Mouse (Mus musculus) limb, embryonic 12.5 days (tissue): ENCODE results near the gene Cldn22. TPM values are rescaled to one million over a fixed set of nuclear protein-coding genes. Genes with fewer than 3 reads are reported as not detected.
"Not testable (repeated sequence)": the region's sequence is repeated elsewhere in the genome, so short reads cannot be mapped to it uniquely, and the experiment has no call there.

ENCODE experiments used
- ATAC-seq: fragments of 200-750 bp; cut with Nextera tagmentation; 2 replicates; pipeline ENCODE4 v1.8.0; 2017; ENCODE audit warnings: low read depth, moderate TSS enrichment; ENCODE audit not compliant: insufficient number of reproducible peaks, insufficient read depth, low FRiP score, low TSS enrichment
- H3K27ac ChIP-seq: fragments of 300-500 bp; sonication (generic); 2 replicates; pipeline ENCODE4 v1.5.1; 2016; ENCODE audit warnings: mild to moderate bottlenecking, moderate library complexity
- H3K27me3 ChIP-seq: fragments of 300-500 bp; sonication (generic); 2 replicates; pipeline ENCODE4 v1.6.1; 2016; ENCODE audit warnings: mild to moderate bottlenecking, moderate library complexity
- H3K36me3 ChIP-seq: fragments of 300-500 bp; sonication (generic); 2 replicates; pipeline ENCODE4 v1.6.1; 2016; ENCODE audit warnings: mild to moderate bottlenecking, moderate library complexity
- H3K4me1 ChIP-seq: fragments of 300-500 bp; sonication (generic); replicated peaks from 2 replicates; pipeline ENCODE4 v1.6.1; 2016
- H3K4me2 ChIP-seq: fragments of 300-500 bp; sonication (generic); 2 replicates; pipeline ENCODE4 v1.6.1; 2016; ENCODE audit warnings: mild to moderate bottlenecking, moderate library complexity
- H3K4me3 ChIP-seq: fragments of 300-500 bp; sonication (generic); replicated peaks from 2 replicates; pipeline ENCODE4 v1.5.1; 2016; ENCODE audit warnings: mild to moderate bottlenecking
- H3K9ac ChIP-seq: fragments of 300-500 bp; sonication (generic); replicated peaks from 2 replicates; pipeline ENCODE4 v1.6.1; 2016; ENCODE audit warnings: mild to moderate bottlenecking, moderate library complexity
- H3K9me3 ChIP-seq: fragments of 300-500 bp; sonication (generic); 2 replicates; pipeline ENCODE4 v1.6.1; 2016; ENCODE audit warnings: mild to moderate bottlenecking, moderate library complexity
- WGBS: fragments of 180-500 bp; shearing (Covaris S2); methylation state at CpG from one replicate; pipeline ENCODE4 v1.1.7; 2016; 5-methylcytosine and 5-hydroxymethylcytosine counted together
- polyA plus RNA-seq: library from polyadenylated mRNA; unstranded; fragments of >200 nt; fragmentation: Nextera tagmentation; extraction: Ambion mirVana; gene quantifications from 2 replicates; pipeline ENCODE4 v1.2.1, GENCODE M21; 2016

The Cldn22 gene
- polyA plus RNA-seq, 1 experiment from 2014 or later: not detected

DNA sequence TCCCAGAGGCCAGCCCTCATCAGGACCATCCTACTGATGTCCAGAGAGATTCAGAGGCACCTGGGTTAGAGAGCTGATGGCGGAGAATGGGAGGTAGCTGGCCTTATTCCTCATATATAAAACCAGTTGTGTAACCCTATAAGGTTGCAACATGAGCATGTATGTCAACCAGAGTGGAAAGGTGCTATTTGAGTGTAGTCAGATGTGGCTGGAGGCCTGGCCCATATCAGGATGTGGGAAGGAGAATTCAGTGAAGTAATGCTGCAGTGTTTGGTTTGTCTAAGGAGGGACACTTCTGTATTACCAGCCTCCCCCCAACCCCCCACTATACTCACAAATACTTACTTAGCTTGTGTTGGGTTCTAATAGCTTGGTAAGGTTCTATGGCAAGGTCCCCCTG, 20.0 kb upstream of the Cldn22 start:
- Histone ChIP-seq H3K27me3 (no peaks in the 10 kb centered on the region), H3K36me3 (no peaks in the 10 kb centered on the region), H3K9me3 (no peaks in the 10 kb centered on the region), H3K9ac (no peak overlapping the region), H3K4me3 (no peak overlapping the region), H3K4me1 (no peaks in the 10 kb centered on the region), H3K4me2 (no peak overlapping the region), H3K27ac (no peak overlapping the region)
- 76% methylated on average over 1 of the region's 1 CpGs for WGBS
- no peak for ATAC-seq

GRCm38 (mm10) chr8:47809970-47810665, 14.2 kb upstream of the Cldn22 start:
- no peak overlapping the region for H3K27ac ChIP-seq
- H3K4me3 ChIP-seq: no peak overlapping the region
- H3K4me2 ChIP-seq: no peak overlapping the region
- 85% methylated on average over 14 of the region's 14 CpGs for WGBS
- H3K4me1 ChIP-seq: 0 out of 2 replicates have a peak, but pooled peaks cover 2% of the 10 kb centered on the region
- H3K9me3 ChIP-seq: no peaks in the 10 kb centered on the region
- H3K9ac ChIP-seq: no peak overlapping the region
- ATAC-seq: no peak
- H3K36me3 ChIP-seq: no peaks in the 10 kb centered on the region
- no peaks in the 10 kb centered on the region for H3K27me3 ChIP-seq

DNA sequence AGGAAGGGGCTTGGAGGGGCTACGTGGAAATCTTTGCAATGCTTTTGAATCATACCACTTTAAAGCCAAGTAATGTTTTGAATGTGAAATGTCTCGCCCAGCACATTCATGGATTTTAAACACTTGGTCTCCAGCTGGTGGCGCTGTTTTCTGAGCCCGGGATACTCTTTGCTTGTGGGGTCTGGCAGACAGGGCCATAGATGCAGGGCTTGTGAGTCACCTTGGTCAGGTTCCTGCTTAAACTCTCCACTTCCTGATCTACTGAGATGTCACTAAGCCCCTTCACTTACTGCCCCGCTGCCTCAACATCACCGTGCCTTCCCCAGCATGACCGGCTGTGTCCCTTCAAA, 13.6 kb upstream of the Cldn22 start:
- Histone ChIP-seq H3K4me1 (0 out of 2 replicates have a peak, but pooled peaks cover 2% of the 10 kb centered on the region), H3K4me2 (no peak overlapping the region), H3K4me3 (no peak overlapping the region), H3K9ac (no peak overlapping the region), H3K36me3 (no peaks in the 10 kb centered on the region), H3K9me3 (no peaks in the 10 kb centered on the region), H3K27me3 (no peaks in the 10 kb centered on the region; the same call in 1 of the 2 replicates), H3K27ac (0 out of 2 replicates have a peak overlapping the region, but pooled peaks have one; percentile 19)
- ATAC-seq: no peak
- WGBS: 78% methylated on average over 7 of the region's 7 CpGs

DNA sequence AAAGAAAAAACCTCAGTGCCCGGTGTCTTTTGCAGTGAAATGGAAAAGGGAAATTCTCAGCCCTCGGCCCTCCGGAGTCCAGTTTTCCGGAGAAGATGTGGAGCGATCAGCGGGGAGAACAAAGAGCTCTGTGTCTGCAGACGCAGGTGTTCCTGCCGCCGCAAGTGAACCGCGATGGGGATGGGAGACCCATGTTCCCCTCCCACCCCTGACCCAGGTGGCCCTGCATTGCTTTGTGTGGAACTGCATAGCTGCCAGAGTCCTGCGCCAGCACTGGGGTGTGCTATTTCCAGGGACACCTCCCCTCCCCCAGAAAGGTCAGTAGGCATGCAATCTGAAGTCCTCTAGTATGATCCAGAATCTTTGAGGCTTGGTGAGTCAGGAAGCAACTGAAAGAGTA, 13.1 kb upstream of the Cldn22 start:
- ATAC-seq: no peak
- 79% methylated on average over 12 of the region's 12 CpGs for WGBS
- Histone ChIP-seq H3K36me3 (no peaks in the 10 kb centered on the region), H3K4me2 (no peak overlapping the region), H3K9ac (no peak overlapping the region), H3K27me3 (no peaks in the 10 kb centered on the region; the same call in 1 of the 2 replicates), H3K4me1 (0 out of 2 replicates have a peak, but pooled peaks cover 2% of the 10 kb centered on the region), H3K9me3 (no peaks in the 10 kb centered on the region), H3K4me3 (no peak overlapping the region), H3K27ac (peak overlapping the region; percentile 19; the same call in 1 of the 2 replicates)

DNA sequence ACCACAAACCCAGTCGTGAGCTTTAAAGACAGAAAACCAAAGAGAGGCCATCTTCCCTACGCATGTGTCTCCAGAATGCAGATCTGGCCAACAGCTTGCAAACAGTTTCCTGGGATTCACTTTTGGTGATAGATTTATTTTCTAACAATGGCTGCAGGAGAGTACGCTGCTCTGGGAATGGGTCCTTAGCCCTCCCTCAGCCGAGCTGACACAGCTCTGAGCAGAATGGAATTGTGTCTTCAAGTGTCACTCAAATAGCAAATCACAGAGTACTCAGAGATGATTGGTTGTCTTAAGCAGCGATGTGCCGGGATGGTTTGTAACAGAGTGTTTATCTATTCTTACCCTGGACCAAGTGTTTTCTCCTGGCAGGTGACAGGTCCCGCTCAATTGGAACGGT, 5.2 kb upstream of the Cldn22 start:
- no peaks in the 10 kb centered on the region for H3K9me3 ChIP-seq
- ATAC-seq: no peak
- H3K36me3 ChIP-seq: no peaks in the 10 kb centered on the region
- no peak overlapping the region for H3K27ac ChIP-seq
- H3K4me3 ChIP-seq: no peak overlapping the region
- 93% methylated on average over 8 of the region's 8 CpGs for whole genome bisulfite sequencing
- no peaks in the 10 kb centered on the region; the same call in 1 of the 2 replicates for H3K27me3 ChIP-seq
- H3K9ac ChIP-seq: no peak overlapping the region
- H3K4me2 ChIP-seq: no peak overlapping the region
- no peaks in the 10 kb centered on the region for H3K4me1 ChIP-seq

DNA sequence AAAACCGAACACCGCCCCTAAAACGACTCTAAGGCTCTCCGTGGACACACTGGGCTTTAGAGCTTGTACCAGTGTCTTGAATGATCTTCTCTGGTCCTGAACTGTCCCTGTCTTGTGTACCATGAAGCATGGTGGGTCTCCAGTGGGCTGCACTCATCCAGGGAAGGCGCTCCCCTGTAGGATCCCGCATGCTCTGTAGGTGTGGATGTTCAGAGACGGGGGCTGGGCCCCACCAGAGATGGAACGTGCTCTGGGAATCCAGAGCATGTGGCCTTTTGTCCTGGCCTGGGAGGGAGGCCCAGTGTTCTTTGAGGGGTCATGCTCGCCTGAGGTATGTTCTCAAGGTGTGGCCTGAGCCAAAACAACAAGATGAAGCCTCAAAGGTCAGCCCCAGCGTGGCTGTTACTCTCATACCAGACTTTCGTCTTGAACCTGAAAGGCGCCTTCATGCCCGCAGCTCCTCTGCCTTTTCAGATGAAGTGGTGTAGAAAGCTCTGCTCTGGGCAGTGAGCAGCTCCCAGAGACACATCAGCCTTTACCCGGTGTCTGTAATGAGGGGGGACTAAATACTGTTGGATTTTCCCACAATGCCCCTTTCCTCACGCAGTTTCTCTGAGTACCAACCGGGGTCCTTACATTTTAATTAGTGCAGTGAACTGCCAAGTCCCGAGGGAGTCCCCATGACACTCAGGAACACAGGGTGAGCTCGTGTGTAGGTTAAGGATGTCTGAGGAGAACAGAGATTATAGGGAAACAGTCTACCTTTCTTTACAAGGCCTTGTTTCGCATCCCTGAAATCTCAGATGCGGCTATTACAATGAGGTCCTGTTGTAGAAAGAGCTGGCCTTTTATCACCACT, 3.1 kb upstream of the Cldn22 start:
- Histone ChIP-seq H3K4me1 (no peaks in the 10 kb centered on the region), H3K4me2 (no peak overlapping the region), H3K9ac (no peak overlapping the region; the same call in 1 of the 2 replicates), H3K9me3 (no peaks in the 10 kb centered on the region), H3K27me3 (no peaks in the 10 kb centered on the region), H3K4me3 (no peak overlapping the region), H3K27ac (no peak overlapping the region), H3K36me3 (no peaks in the 10 kb centered on the region)
- 84% methylated on average over 20 of the region's 20 CpGs for WGBS
- no peak for ATAC-seq

GRCm38 (mm10) chr8:47821843-47822242, 2.4 kb upstream of the Cldn22 start, which contains the start of gene Cldn24:
Gene Cldn24 (plus strand): TSS chr8:47822143.
- Histone ChIP-seq H3K9ac (no peak within 1 kb of the TSS; the same call in 1 of the 2 replicates), H3K9me3 (no peaks in the 10 kb centered on the region), H3K4me1 (no peaks in the 10 kb centered on the region), H3K27ac (no peak within 1 kb of the TSS), H3K27me3 (no peaks in the 10 kb centered on the region), H3K4me2 (no peak within 1 kb of the TSS), H3K36me3 (no peaks in the 10 kb centered on the region), H3K4me3 (no peak within 1 kb of the TSS)
- WGBS: 82% methylated on average over 6 of the region's 6 CpGs
- no peak for ATAC-seq

- WGBS: 77% methylated on average over 7 of the region's 9 CpGs
- not testable (repeated sequence) for H3K4me1 ChIP-seq, H3K9me3 ChIP-seq, ATAC-seq, H3K27ac ChIP-seq, H3K4me3 ChIP-seq, H3K27me3 ChIP-seq, H3K36me3 ChIP-seq, H3K4me2 ChIP-seq, H3K9ac ChIP-seq
Measured at GRCm38 (mm10) chr8:47822541-47822940, 1.7 kb upstream of the Cldn22 start.

DNA sequence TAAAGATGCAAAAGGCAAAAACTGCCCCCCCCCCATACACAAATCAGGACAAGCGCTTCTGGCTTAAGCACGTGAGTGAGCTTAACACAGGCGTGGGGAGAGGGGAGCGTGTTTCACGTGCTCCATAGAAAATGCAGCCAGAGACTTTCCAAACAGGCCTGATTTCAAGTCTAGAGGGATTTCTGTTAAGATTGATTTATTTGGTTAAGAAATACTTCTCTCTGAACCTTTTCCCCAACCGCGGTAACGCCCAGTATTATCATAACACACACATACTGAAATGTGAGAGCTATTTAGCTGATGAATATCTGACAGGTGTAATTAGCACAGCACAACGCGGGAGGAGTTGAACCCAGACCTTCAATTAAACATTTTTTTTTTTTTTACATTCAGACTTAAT, 505 bp upstream of the Cldn22 start:
- H3K9ac ChIP-seq: no peak overlapping the region
- H3K27ac ChIP-seq: no peak overlapping the region
- H3K4me3 ChIP-seq: no peak overlapping the region
- ATAC-seq: no peak
- no peaks in the 10 kb centered on the region for H3K27me3 ChIP-seq
- WGBS: 74% methylated on average over 10 of the region's 10 CpGs
- no peaks in the 10 kb centered on the region for H3K9me3 ChIP-seq
- peaks cover 12% of the 10 kb centered on the region; the same call in 1 of the 2 replicates for H3K36me3 ChIP-seq
- H3K4me2 ChIP-seq: no peak overlapping the region
- no peaks in the 10 kb centered on the region for H3K4me1 ChIP-seq

GRCm38 (mm10) chr8:47825596-47825995, 1.3 kb downstream of the Cldn22 start:
- Histone ChIP-seq H3K9ac (no peak overlapping the region), H3K4me3 (no peak overlapping the region), H3K27ac (no peak overlapping the region), H3K36me3 (peaks cover 30% of the 10 kb centered on the region), H3K4me1 (no peaks in the 10 kb centered on the region), H3K9me3 (no peaks in the 10 kb centered on the region), H3K4me2 (no peak overlapping the region), H3K27me3 (no peaks in the 10 kb centered on the region)
- 63% methylated on average over 5 of the region's 5 CpGs for WGBS
- no peak for ATAC-seq

- H3K27ac ChIP-seq: no peak overlapping the region
- H3K9ac ChIP-seq: no peak overlapping the region
- no peaks in the 10 kb centered on the region for H3K27me3 ChIP-seq
- peaks cover 41% of the 10 kb centered on the region for H3K36me3 ChIP-seq
- WGBS: 85% methylated on average over 9 of the region's 9 CpGs
- ATAC-seq: no peak
- H3K4me3 ChIP-seq: no peak overlapping the region
- no peaks in the 10 kb centered on the region for H3K4me1 ChIP-seq
- H3K4me2 ChIP-seq: no peak overlapping the region
- no peaks in the 10 kb centered on the region for H3K9me3 ChIP-seq
Measured at GRCm38 (mm10) chr8:47826911-47827310, 2.6 kb downstream of the Cldn22 start.
